Mouse (Mus musculus): ENCODE results near the gene Zcchc3. TPM values are rescaled to one million over a fixed set of nuclear protein-coding genes. Genes with fewer than 3 reads are reported as not detected.
A peak's percentile ranks its signal among the peaks of the same experiment; 100 is the strongest.

Gene Zcchc3
- total RNA-seq, 2 experiments from 2014 or later: 8.0 to 10.0 TPM

GRCm38 (mm10) chr2:152372661-152373060 is 42.2 kb downstream of the Zcchc3 start:
- intact Hi-C loops (cut with DNase I): no loop called here
- DNase-seq: no peak

DNA sequence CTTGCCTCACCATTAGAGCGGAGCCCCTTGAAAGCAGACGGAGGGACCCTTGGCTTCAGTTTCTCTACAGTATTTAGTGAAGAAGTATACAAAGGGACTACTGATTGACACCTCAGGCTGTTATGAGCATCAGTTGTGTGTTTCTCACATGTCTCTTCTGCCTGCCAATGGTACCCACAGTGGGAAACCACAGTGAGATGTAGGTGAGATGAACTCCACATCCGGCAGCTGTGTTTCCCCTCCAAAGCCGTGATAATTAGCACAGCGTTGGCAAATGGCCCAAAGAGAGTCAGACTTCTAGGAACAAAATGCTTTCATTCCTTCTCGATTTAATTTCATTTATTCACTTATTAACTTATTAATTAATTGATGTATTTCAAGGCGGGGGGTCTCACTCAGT is 42.7 kb downstream of the Zcchc3 start:
- intact Hi-C loops (cut with DNase I): no loop called here
- no peak for DNase-seq

DNA sequence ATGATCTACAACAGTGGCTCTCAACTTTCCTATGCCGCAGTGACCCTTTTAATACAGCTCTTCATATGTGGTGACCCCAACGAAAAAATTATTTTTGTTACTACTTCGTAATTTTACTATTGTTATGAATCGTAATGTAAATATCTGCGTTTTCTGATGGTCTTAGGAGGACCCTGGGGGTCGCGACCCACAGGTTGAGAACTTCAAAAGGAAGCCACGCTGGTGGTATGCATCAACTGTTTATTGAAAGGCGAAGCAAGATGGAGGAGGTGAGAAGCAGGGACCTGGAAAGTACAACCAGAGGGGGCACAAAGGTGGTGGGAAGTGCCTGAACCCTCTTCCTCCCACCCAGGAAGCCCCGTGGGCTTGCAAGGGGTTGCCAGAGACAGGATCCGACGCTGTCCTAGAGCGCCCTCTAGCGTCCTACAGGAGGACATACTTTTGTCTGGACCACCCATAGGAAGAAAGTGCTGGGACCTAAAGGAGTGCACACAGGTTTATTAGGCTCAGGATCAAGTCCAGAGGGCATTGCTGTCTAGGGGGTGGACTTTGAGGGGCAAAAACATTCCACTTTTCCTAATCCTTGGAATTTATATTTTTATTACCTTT is 46.2 kb downstream of the Zcchc3 start:
- intact Hi-C loops (cut with DNase I): loop anchor here (2.0 to 5.0 kb wide), 4 partner anchors 76 to 340 kb away; partner anchors contain the start of genes Srxn1 and Tbc1d20

GRCm38 (mm10) chr2:152367917-152368316 is 46.9 kb downstream of the Zcchc3 start:
- intact Hi-C loops (cut with DNase I): loop anchor here (2.0 to 5.0 kb wide), 4 partner anchors 76 to 339 kb away; partner anchors contain the start of genes Srxn1 and Tbc1d20
- no peak for DNase-seq

More for the DNA sequence above, 46.2 kb downstream of the Zcchc3 start:
- peak; percentile 57 to 61 for DNase-seq

DNA sequence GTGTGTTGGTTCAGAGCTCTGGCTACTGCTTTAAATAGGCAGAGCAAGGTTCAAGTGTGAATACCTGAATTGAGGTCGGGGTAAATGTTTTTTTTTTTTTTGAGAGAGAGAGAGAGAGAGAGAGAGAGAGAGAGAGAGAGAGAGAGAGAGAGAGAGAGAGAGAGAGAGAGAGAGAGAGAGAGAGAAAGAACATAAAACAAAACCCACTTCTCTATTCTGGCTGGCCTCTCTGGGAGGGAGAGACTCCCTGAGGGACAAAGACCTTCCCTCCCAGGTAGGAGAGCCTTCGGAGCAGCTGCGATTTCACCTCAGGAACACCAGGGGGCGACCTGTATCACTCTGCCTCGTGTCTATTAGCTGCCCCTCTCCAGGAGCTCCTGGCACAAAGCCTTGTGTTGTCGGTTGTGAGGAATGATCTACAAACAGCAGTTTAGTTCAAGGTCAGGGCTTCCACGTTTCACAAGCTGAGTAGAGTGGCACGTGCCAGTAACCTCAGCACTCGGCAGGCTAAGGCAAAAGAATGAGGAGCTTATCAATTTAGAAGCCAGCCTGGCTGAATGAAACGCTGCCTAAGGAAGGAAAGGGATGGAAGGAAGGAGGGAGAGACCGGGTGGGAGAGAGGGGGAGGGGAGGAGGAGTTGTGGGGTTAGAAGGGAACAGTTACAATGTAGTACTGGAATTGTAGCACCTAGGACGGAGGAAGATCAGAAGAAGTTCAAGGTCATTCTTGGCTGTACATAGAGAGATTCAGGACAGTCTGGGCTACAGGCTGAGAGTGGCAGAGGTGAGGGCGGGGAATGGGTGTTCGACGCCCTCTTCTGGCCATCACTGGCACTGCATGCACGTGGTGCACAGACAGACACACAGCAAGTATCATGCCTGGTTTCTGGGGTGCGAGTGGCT is 51.3 kb downstream of the Zcchc3 start:
- peak; percentile 76 for DNase-seq
- intact Hi-C loops (cut with DNase I): loop anchor here (2.0 to 5.0 kb wide), 3 partner anchors 19 to 73 kb away; partner anchors contain the start of gene Trib3

Other genes with a start within 250 kb of the Zcchc3 start
- gene Csnk2a1, start 188.2 kb downstream of the Zcchc3 start, total RNA-seq (2021): 100 to 1,000 TPM in 1 of 2 experiments, 10 to 100 TPM in 1; 92.1 to 101 TPM
- 10 to 100 TPM; 43.1 to 48.7 TPM for gene Tbc1d20, start 121.2 kb downstream of the Zcchc3 start, total RNA-seq (2021)
- gene Rbck1, start 82.4 kb downstream of the Zcchc3 start, total RNA-seq (2021): 10 to 100 TPM; 44.2 to 51.4 TPM
- 1 to 10 TPM; 3.6 to 3.8 TPM for gene Trib3, start 71.0 kb downstream of the Zcchc3 start, total RNA-seq (2021)
- not detected for gene Nrsn2, start 38.4 kb downstream of the Zcchc3 start, total RNA-seq (2021)
- gene Sox12, start 17.0 kb downstream of the Zcchc3 start, total RNA-seq (2021): 10 to 100 TPM in 1 of 2 experiments, 1 to 10 TPM in 1; 8.2 to 13.8 TPM
- 1 to 10 TPM; 2.0 to 2.1 TPM for gene 6820408C15Rik, start 560 bp upstream of the Zcchc3 start, total RNA-seq (2021)
- not detected for gene Defb23, start 49.6 kb upstream of the Zcchc3 start, total RNA-seq (2021)
- gene Defb20, start 62.0 kb upstream of the Zcchc3 start, total RNA-seq (2021): not detected
- gene Defb22, start 75.1 kb upstream of the Zcchc3 start, total RNA-seq (2021): not detected
- not detected for gene Defb26, start 96.7 kb upstream of the Zcchc3 start, total RNA-seq (2021)
- not detected for gene Defb28, start 103.2 kb upstream of the Zcchc3 start, total RNA-seq (2021)
- not detected for gene Defb29, start 125.1 kb upstream of the Zcchc3 start, total RNA-seq (2021)
- not detected for gene Gm17416, start 154.3 kb upstream of the Zcchc3 start, total RNA-seq (2021)
- gene Defb21, start 157.7 kb upstream of the Zcchc3 start, total RNA-seq (2021): not detected
- gene Defb19, start 165.3 kb upstream of the Zcchc3 start, total RNA-seq (2021): not detected
- not detected for gene Defb45, start 184.4 kb upstream of the Zcchc3 start, total RNA-seq (2021)
- gene Defb36, start 189.3 kb upstream of the Zcchc3 start, total RNA-seq (2021): not detected
- not detected for gene Defb25, start 208.0 kb upstream of the Zcchc3 start, total RNA-seq (2021)
- gene Rem1, start 211.9 kb upstream of the Zcchc3 start, total RNA-seq (2021): 1 to 10 TPM; 6.5 to 7.8 TPM

All from heart, postnatal 36 days (tissue).